Mouse (Mus musculus) hindbrain, embryonic 16.5 days (tissue): ENCODE measurements at regions not wholly inside any gene's neighbourhood (a gene's known extent, or its start where the extent isn't known, plus 50 kb on each side); places are given as distances from the start of the nearest gene placed in this dataset.

Source experiments
- ATAC-seq: fragments of 200-750 bp; cut with Nextera tagmentation; 2 replicates; pipeline ENCODE4 v1.8.0; 2017; ENCODE audit warnings: moderate TSS enrichment, moderate library complexity
- H3K27ac ChIP-seq: fragments of 300-500 bp; sonication (generic); 2 replicates; pipeline ENCODE4 v1.5.1; 2014; ENCODE audit warnings: low read depth, mild to moderate bottlenecking, control low read depth, low read length, moderate library complexity
- H3K27me3 ChIP-seq: fragments of 300-500 bp; sonication (generic); replicated peaks from 2 replicates; pipeline ENCODE4 v1.6.1; 2014; ENCODE audit warnings: low read length; ENCODE audit not compliant: control insufficient read depth, insufficient read depth
- H3K36me3 ChIP-seq: fragments of 300-500 bp; sonication (generic); 2 replicates; pipeline ENCODE4 v1.6.1; 2014; ENCODE audit warnings: mild to moderate bottlenecking, low read length, moderate library complexity, mixed read lengths; ENCODE audit not compliant: control insufficient read depth, insufficient read depth
- H3K4me1 ChIP-seq: fragments of 300-500 bp; sonication (generic); 2 replicates; pipeline ENCODE4 v1.6.1; 2014; ENCODE audit warnings: low read depth, low read length; ENCODE audit not compliant: control insufficient read depth, insufficient read depth
- H3K4me2 ChIP-seq: fragments of 300-500 bp; sonication (generic); 2 replicates; pipeline ENCODE4 v1.6.1; 2014; ENCODE audit warnings: mild to moderate bottlenecking, low read length, control low read depth, moderate library complexity
- H3K4me3 ChIP-seq: fragments of 300-500 bp; sonication (generic); 2 replicates; pipeline ENCODE4 v1.5.1; 2014; ENCODE audit warnings: mild to moderate bottlenecking, low read length, control low read depth, moderate library complexity
- H3K9ac ChIP-seq: fragments of 300-500 bp; sonication (generic); 2 replicates; pipeline ENCODE4 v1.6.1; 2014; ENCODE audit warnings: low read depth, mild to moderate bottlenecking, control low read depth, low read length, moderate library complexity
- H3K9me3 ChIP-seq: fragments of 300-500 bp; sonication (generic); 2 replicates; pipeline ENCODE4 v1.6.1; 2014; ENCODE audit warnings: mild to moderate bottlenecking, low read length, moderate library complexity; ENCODE audit not compliant: control insufficient read depth
- WGBS: fragments of 180-500 bp; shearing (Covaris S2); extraction: QIAGEN DNeasy Blood & Tissue Kit; methylation state at CpG from one replicate; pipeline ENCODE4 v1.1.7; 2014; 5-methylcytosine and 5-hydroxymethylcytosine counted together

- H3K4me2 ChIP-seq = no peak overlapping the region
- no peaks in the 10 kb centered on the region for H3K27me3 ChIP-seq
- no peak overlapping the region for H3K4me3 ChIP-seq
- H3K27ac ChIP-seq = no peak overlapping the region
- H3K9ac ChIP-seq = no peak overlapping the region
- H3K36me3 ChIP-seq = no peaks in the 10 kb centered on the region
- H3K9me3 ChIP-seq = no peaks in the 10 kb centered on the region
- no peaks in the 10 kb centered on the region for H3K4me1 ChIP-seq
- ATAC-seq = no peak
- 73% methylated on average over 4 of the region's 4 CpGs for WGBS
Observed at GRCm38 (mm10) chr7:135924641-135925040, 208.5 kb upstream of the Mki67 start.

DNA sequence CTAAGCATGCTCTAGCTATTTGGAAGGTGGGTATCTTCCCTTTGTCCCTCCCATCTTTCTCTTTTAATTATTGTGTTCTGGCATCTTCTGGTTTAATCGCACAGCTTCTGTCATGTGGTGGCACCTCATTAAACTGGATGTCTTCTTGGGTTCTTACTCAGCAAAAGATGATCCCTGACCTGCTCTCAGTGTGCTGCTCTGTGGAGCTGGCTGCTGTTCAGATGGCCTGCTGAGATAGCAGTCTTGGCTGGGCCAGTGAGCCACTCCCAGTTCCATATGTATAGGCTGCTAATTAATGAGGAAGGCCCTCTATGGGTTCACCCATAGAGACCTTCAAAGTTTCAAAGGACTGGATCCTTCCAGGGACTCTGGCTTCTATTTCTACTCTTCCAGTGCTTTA is 213.9 kb upstream of the Mki67 start:
- Histone ChIP-seq H3K4me3 (no peak overlapping the region), H3K4me1 (no peaks in the 10 kb centered on the region), H3K4me2 (no peak overlapping the region), H3K9me3 (no peaks in the 10 kb centered on the region), H3K36me3 (no peaks in the 10 kb centered on the region), H3K27ac (no peak overlapping the region), H3K27me3 (no peaks in the 10 kb centered on the region), H3K9ac (no peak overlapping the region)
- 92% methylated on average over 1 of the region's 1 CpGs for WGBS
- ATAC-seq = no peak

- Histone ChIP-seq H3K4me3 (no peak overlapping the region), H3K9ac (no peak overlapping the region), H3K4me2 (no peak overlapping the region), H3K4me1 (no peaks in the 10 kb centered on the region), H3K36me3 (no peaks in the 10 kb centered on the region), H3K27me3 (no peaks in the 10 kb centered on the region), H3K27ac (0 out of 2 replicates have a peak overlapping the region, but pooled peaks have one; percentile 29), H3K9me3 (no peaks in the 10 kb centered on the region)
- 76% methylated on average over 5 of the region's 5 CpGs for WGBS
- ATAC-seq = peak; percentile 61
Observed at GRCm38 (mm10) chr7:135932595-135933175, 216.5 kb upstream of the Mki67 start.

GRCm38 (mm10) chr7:135935180-135935579 is 219.0 kb upstream of the Mki67 start:
- Histone ChIP-seq H3K9ac (no peak overlapping the region), H3K4me1 (no peaks in the 10 kb centered on the region), H3K4me2 (no peak overlapping the region), H3K9me3 (no peaks in the 10 kb centered on the region), H3K27ac (no peak overlapping the region), H3K4me3 (no peak overlapping the region), H3K27me3 (no peaks in the 10 kb centered on the region), H3K36me3 (no peaks in the 10 kb centered on the region)
- WGBS = 83% methylated on average over 1 of the region's 1 CpGs
- no peak for ATAC-seq

DNA sequence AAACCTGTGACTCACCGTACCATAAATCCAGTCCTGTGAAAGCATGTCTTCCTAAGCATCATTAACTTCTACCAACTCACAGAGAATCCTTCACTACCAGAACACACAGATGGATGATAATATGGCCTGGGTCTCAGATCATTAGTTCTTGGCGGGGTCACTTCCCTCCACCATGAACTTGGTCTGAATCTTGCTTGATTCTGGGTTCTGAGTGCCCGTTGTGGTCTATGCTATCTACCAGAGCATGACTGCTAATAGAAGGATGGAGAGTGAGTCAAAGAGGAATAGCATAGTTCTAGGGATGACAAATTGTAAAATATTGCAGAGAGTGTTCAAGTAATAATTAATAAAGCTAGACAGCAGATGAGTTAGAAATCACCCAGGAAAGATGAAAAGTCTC is 221.3 kb upstream of the Mki67 start:
- 91% methylated on average over 3 of the region's 3 CpGs for WGBS
- no peaks in the 10 kb centered on the region for H3K27me3 ChIP-seq
- H3K4me3 ChIP-seq = no peak overlapping the region
- no peak for ATAC-seq
- no peak overlapping the region for H3K27ac ChIP-seq
- H3K9ac ChIP-seq = no peak overlapping the region
- no peak overlapping the region for H3K4me2 ChIP-seq
- H3K9me3 ChIP-seq = no peaks in the 10 kb centered on the region
- H3K36me3 ChIP-seq = no peaks in the 10 kb centered on the region
- no peaks in the 10 kb centered on the region for H3K4me1 ChIP-seq

GRCm38 (mm10) chr7:135939341-135939740 is 223.2 kb upstream of the Mki67 start:
- H3K9me3 ChIP-seq = no peaks in the 10 kb centered on the region
- H3K27ac ChIP-seq = no peak overlapping the region
- no peak for ATAC-seq
- no peaks in the 10 kb centered on the region for H3K4me1 ChIP-seq
- H3K36me3 ChIP-seq = no peaks in the 10 kb centered on the region
- 66% methylated on average over 5 of the region's 5 CpGs for WGBS
- H3K4me2 ChIP-seq = no peak overlapping the region
- H3K4me3 ChIP-seq = no peak overlapping the region
- H3K9ac ChIP-seq = no peak overlapping the region
- no peaks in the 10 kb centered on the region for H3K27me3 ChIP-seq

DNA sequence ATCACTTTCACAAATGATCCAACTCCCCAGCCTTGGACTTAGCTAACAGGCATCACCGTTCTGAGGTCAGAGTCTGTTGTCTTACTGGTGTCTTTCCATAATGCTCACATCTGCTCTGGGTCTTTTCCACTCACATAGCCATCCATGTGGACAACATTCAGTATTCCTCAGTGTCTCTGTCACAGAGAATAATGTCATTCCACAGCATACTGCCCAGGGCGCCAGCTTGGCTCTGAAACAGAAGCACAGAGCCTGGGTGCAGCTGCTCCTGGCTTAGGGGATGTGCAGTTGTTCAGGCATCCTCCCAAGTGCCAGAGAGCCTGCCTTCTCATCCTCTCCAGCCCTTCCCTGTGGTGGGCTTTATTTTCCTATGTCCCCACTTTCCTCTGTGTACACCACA is 226.7 kb upstream of the Mki67 start:
- Histone ChIP-seq H3K4me3 (no peak overlapping the region), H3K27ac (no peak overlapping the region), H3K4me2 (no peak overlapping the region), H3K9me3 (no peaks in the 10 kb centered on the region), H3K36me3 (no peaks in the 10 kb centered on the region), H3K4me1 (no peaks in the 10 kb centered on the region), H3K27me3 (no peaks in the 10 kb centered on the region), H3K9ac (no peak overlapping the region)
- WGBS = 79% methylated on average over 2 of the region's 2 CpGs
- ATAC-seq = no peak

GRCm38 (mm10) chr7:135946071-135946646 is 230.0 kb upstream of the Mki67 start:
- Histone ChIP-seq H3K4me3 (no peak overlapping the region), H3K4me2 (no peak overlapping the region), H3K27ac (no peak overlapping the region), H3K36me3 (no peaks in the 10 kb centered on the region), H3K9me3 (no peaks in the 10 kb centered on the region), H3K4me1 (no peaks in the 10 kb centered on the region), H3K9ac (no peak overlapping the region), H3K27me3 (no peaks in the 10 kb centered on the region)
- ATAC-seq = no peak
- 76% methylated on average over 5 of the region's 5 CpGs for WGBS

GRCm38 (mm10) chr7:135961026-135961425 is 244.9 kb upstream of the Mki67 start:
- Histone ChIP-seq H3K9me3 (no peaks in the 10 kb centered on the region), H3K27me3 (no peaks in the 10 kb centered on the region), H3K36me3 (no peaks in the 10 kb centered on the region), H3K9ac (no peak overlapping the region), H3K27ac (no peak overlapping the region), H3K4me1 (peaks cover 13% of the 10 kb centered on the region), H3K4me2 (no peak overlapping the region), H3K4me3 (no peak overlapping the region)
- peak; percentile 40; the same call in 1 of the 2 replicates for ATAC-seq
- WGBS = 62% methylated on average over 8 of the region's 8 CpGs
